Mouse (Mus musculus): Measurements from ENCODE around the gene Plet1. TPM values are rescaled to one million over a fixed set of nuclear protein-coding genes. Genes with fewer than 3 reads are reported as not detected.

Gene Plet1
- polyA plus RNA-seq, 1 experiment from 2014 or later, result not detected

DNA sequence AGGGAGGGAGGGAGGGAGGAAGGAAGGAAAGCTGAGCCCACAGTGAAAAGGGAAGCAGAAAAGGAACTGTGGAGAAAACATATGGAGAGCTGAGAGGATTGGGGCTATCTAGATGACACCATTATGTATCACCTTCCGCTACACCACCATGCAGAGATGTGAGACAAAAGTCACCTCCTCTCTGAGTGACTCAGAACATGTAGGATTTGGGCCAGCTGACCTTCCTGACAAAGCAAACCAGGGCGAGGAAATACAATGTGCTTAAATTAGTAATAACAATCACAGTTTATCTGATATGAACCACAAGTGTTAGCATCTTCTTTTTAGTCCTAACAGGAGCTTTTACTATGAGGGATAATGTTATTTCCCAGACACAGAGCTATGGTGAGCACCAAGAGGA, 3.2 kb downstream of the Plet1 start:
- ATAC-seq (replicated peaks; ENCODE audit: low FRiP score) (no peak), DNase-seq (ENCODE audit: low spot score) (no peak)
- H3K4me1 ChIP-seq (replicated peaks; ENCODE audit: control insufficient read depth, insufficient read depth, low read length), result no peaks in the 10 kb centered on the region; the same call in 1 of the 2 replicates
- no peaks in the 10 kb centered on the region for H3K9me3 ChIP-seq (ENCODE audit: control insufficient read depth, low read length)
- H3K36me3 ChIP-seq (ENCODE audit: control insufficient read depth, insufficient read depth, low read length), result no peaks in the 10 kb centered on the region
- no peak overlapping the region for H3K27ac ChIP-seq (ENCODE audit: low read depth, low read length)
- H3K27me3 ChIP-seq (ENCODE audit: control insufficient read depth, insufficient read depth, low read length), result no peaks in the 10 kb centered on the region
- H3K4me3 ChIP-seq (ENCODE audit: low read depth, low read length), result no peak overlapping the region
- no peak overlapping the region for H3K4me2 ChIP-seq (ENCODE audit: low read depth, low read length, severe bottlenecking)
- 81% methylated on average over 2 of the region's 2 CpGs for WGBS
- H3K9ac ChIP-seq (ENCODE audit: low read length), result no peak overlapping the region

- Histone ChIP-seq H3K9ac (ENCODE audit: low read length) (no peak overlapping the region), H3K9me3 (ENCODE audit: control insufficient read depth, low read length) (no peaks in the 10 kb centered on the region), H3K4me2 (ENCODE audit: low read depth, low read length, severe bottlenecking) (no peak overlapping the region), H3K36me3 (ENCODE audit: control insufficient read depth, insufficient read depth, low read length) (no peaks in the 10 kb centered on the region), H3K4me3 (ENCODE audit: low read depth, low read length) (no peak overlapping the region), H3K27ac (ENCODE audit: low read depth, low read length) (no peak overlapping the region), H3K4me1 (replicated peaks; ENCODE audit: control insufficient read depth, insufficient read depth, low read length) (no peaks in the 10 kb centered on the region; the same call in 1 of the 2 replicates), H3K27me3 (ENCODE audit: control insufficient read depth, insufficient read depth, low read length) (no peaks in the 10 kb centered on the region)
- ATAC-seq (replicated peaks; ENCODE audit: low FRiP score) (no peak), DNase-seq (ENCODE audit: low spot score) (no peak)
- 86% methylated on average over 16 of the region's 16 CpGs for WGBS
Observed at GRCm38 (mm10) chr9:50498815-50499214, 4.5 kb downstream of the Plet1 start.

GRCm38 (mm10) chr9:50499781-50500180, 5.5 kb downstream of the Plet1 start:
- Histone ChIP-seq H3K4me2 (ENCODE audit: low read depth, low read length, severe bottlenecking) (no peak overlapping the region), H3K27me3 (ENCODE audit: control insufficient read depth, insufficient read depth, low read length) (no peaks in the 10 kb centered on the region)
- 89% methylated on average over 3 of the region's 3 CpGs for WGBS

GRCm38 (mm10) chr9:50500467-50500973, 6.2 kb downstream of the Plet1 start:
- ATAC-seq (replicated peaks; ENCODE audit: low FRiP score), result no peak
- Histone ChIP-seq H3K4me1 (replicated peaks; ENCODE audit: control insufficient read depth, insufficient read depth, low read length) (no peaks in the 10 kb centered on the region; the same call in 1 of the 2 replicates), H3K9me3 (ENCODE audit: control insufficient read depth, low read length) (no peaks in the 10 kb centered on the region), H3K4me2 (ENCODE audit: low read depth, low read length, severe bottlenecking) (peak overlapping the region; percentile 42), H3K27me3 (ENCODE audit: control insufficient read depth, insufficient read depth, low read length) (no peaks in the 10 kb centered on the region), H3K9ac (ENCODE audit: low read length) (no peak overlapping the region), H3K4me3 (ENCODE audit: low read depth, low read length) (no peak overlapping the region; the same call in 1 of the 2 replicates), H3K36me3 (ENCODE audit: control insufficient read depth, insufficient read depth, low read length) (no peaks in the 10 kb centered on the region), H3K27ac (ENCODE audit: low read depth, low read length) (no peak overlapping the region)
- DNase-seq (ENCODE audit: low spot score), result no peak
- WGBS, result 74% methylated on average over 15 of the region's 15 CpGs

More at GRCm38 (mm10) chr9:50499781-50500180, 5.5 kb downstream of the Plet1 start:
- Histone ChIP-seq H3K36me3 (ENCODE audit: control insufficient read depth, insufficient read depth, low read length) (no peaks in the 10 kb centered on the region), H3K9me3 (ENCODE audit: control insufficient read depth, low read length) (no peaks in the 10 kb centered on the region), H3K4me1 (replicated peaks; ENCODE audit: control insufficient read depth, insufficient read depth, low read length) (no peaks in the 10 kb centered on the region; the same call in 1 of the 2 replicates), H3K27ac (ENCODE audit: low read depth, low read length) (no peak overlapping the region), H3K9ac (ENCODE audit: low read length) (no peak overlapping the region), H3K4me3 (ENCODE audit: low read depth, low read length) (no peak overlapping the region)
- no peak for DNase-seq (ENCODE audit: low spot score)
- ATAC-seq (replicated peaks; ENCODE audit: low FRiP score), result no peak

- no peaks in the 10 kb centered on the region for H3K9me3 ChIP-seq (ENCODE audit: control insufficient read depth, low read length)
- no peaks in the 10 kb centered on the region for H3K36me3 ChIP-seq (ENCODE audit: control insufficient read depth, insufficient read depth, low read length)
- H3K27me3 ChIP-seq (ENCODE audit: control insufficient read depth, insufficient read depth, low read length), result no peaks in the 10 kb centered on the region
- H3K4me2 ChIP-seq (ENCODE audit: low read depth, low read length, severe bottlenecking), result peak overlapping the region; percentile 42
- no peak overlapping the region for H3K9ac ChIP-seq (ENCODE audit: low read length)
- DNase-seq (ENCODE audit: low spot score) (peak; percentile 62), ATAC-seq (replicated peaks; ENCODE audit: low FRiP score) (peak; percentile 82; the same call in 1 of the 2 replicates)
- no peaks in the 10 kb centered on the region for H3K4me1 ChIP-seq (replicated peaks; ENCODE audit: control insufficient read depth, insufficient read depth, low read length)
- 30% methylated on average over 14 of the region's 14 CpGs for whole genome bisulfite sequencing
- H3K27ac ChIP-seq (ENCODE audit: low read depth, low read length), result no peak overlapping the region
- peak overlapping the region; percentile 16; the same call in 1 of the 2 replicates for H3K4me3 ChIP-seq (ENCODE audit: low read depth, low read length)
Observed at GRCm38 (mm10) chr9:50500974-50501501, 6.7 kb downstream of the Plet1 start.

DNA sequence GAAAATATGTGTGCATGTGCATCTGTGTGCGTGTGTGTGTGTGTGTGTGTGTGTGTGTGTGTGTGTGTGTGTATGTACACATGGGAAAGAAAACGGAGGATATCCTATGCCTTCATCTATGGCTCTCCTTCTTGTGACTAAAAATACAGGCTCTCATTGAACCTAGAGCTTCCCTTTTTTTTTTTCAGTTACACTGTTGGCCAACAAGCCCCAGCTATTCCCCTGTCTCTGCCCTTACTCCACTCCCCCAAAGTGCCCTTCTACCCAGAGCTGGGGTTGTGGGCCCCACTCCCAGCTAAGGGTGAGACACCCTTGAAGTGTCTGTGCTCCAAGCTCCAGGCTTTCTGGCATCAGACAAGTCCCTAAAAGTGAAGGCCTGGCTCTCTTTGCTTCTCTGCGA, 8.6 kb downstream of the Plet1 start:
- ATAC-seq (replicated peaks; ENCODE audit: low FRiP score), result no peak
- H3K27ac ChIP-seq (ENCODE audit: low read depth, low read length), result no peak overlapping the region
- no peak overlapping the region for H3K4me3 ChIP-seq (ENCODE audit: low read depth, low read length)
- WGBS, result 90% methylated on average over 3 of the region's 3 CpGs
- no peak overlapping the region for H3K4me2 ChIP-seq (ENCODE audit: low read depth, low read length, severe bottlenecking)
- no peak overlapping the region for H3K9ac ChIP-seq (ENCODE audit: low read length)
- H3K4me1 ChIP-seq (replicated peaks; ENCODE audit: control insufficient read depth, insufficient read depth, low read length), result no peaks in the 10 kb centered on the region
- DNase-seq (ENCODE audit: low spot score), result no peak
- H3K9me3 ChIP-seq (ENCODE audit: control insufficient read depth, low read length), result no peaks in the 10 kb centered on the region
- no peaks in the 10 kb centered on the region for H3K27me3 ChIP-seq (ENCODE audit: control insufficient read depth, insufficient read depth, low read length)
- no peaks in the 10 kb centered on the region for H3K36me3 ChIP-seq (ENCODE audit: control insufficient read depth, insufficient read depth, low read length)

- Histone ChIP-seq H3K27ac (ENCODE audit: low read depth, low read length) (no peak overlapping the region), H3K4me3 (ENCODE audit: low read depth, low read length) (no peak overlapping the region), H3K9ac (ENCODE audit: low read length) (no peak overlapping the region), H3K27me3 (ENCODE audit: control insufficient read depth, insufficient read depth, low read length) (no peaks in the 10 kb centered on the region), H3K4me2 (ENCODE audit: low read depth, low read length, severe bottlenecking) (no peak overlapping the region), H3K36me3 (ENCODE audit: control insufficient read depth, insufficient read depth, low read length) (no peaks in the 10 kb centered on the region), H3K9me3 (ENCODE audit: control insufficient read depth, low read length) (no peaks in the 10 kb centered on the region), H3K4me1 (replicated peaks; ENCODE audit: control insufficient read depth, insufficient read depth, low read length) (no peaks in the 10 kb centered on the region)
- WGBS, result 76% methylated on average over 6 of the region's 6 CpGs
- DNase-seq (ENCODE audit: low spot score) (no peak), ATAC-seq (replicated peaks; ENCODE audit: low FRiP score) (no peak)
Observed at GRCm38 (mm10) chr9:50505405-50505804, 11.1 kb downstream of the Plet1 start.

DNA sequence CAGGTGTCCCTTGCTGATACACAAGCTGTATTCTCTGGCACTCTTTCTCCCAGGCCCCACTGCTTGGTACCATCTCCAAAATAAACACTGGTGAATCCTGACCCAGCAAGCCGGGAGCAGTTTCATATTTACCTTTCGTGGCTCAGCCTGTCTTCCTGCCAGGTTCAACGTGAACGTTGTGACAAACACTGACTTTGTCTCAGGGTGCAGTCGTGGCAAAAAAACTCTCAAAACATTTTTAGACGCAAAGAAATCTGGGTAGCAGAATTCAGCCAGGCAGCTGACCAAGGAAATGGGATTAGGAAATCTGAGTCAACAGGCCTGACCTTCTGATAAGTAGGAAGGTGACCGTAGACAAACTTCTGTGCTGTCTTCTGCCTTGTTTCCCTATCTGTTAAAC, 13.2 kb downstream of the Plet1 start:
- no peak overlapping the region for H3K4me3 ChIP-seq (ENCODE audit: low read depth, low read length)
- H3K27ac ChIP-seq (ENCODE audit: low read depth, low read length), result no peak overlapping the region
- H3K4me2 ChIP-seq (ENCODE audit: low read depth, low read length, severe bottlenecking), result no peak overlapping the region
- ATAC-seq (replicated peaks; ENCODE audit: low FRiP score) (no peak), DNase-seq (ENCODE audit: low spot score) (no peak)
- no peak overlapping the region for H3K9ac ChIP-seq (ENCODE audit: low read length)
- H3K9me3 ChIP-seq (ENCODE audit: control insufficient read depth, low read length), result no peaks in the 10 kb centered on the region
- 84% methylated on average over 7 of the region's 7 CpGs for WGBS
- no peaks in the 10 kb centered on the region for H3K36me3 ChIP-seq (ENCODE audit: control insufficient read depth, insufficient read depth, low read length)
- no peaks in the 10 kb centered on the region for H3K4me1 ChIP-seq (replicated peaks; ENCODE audit: control insufficient read depth, insufficient read depth, low read length)
- no peaks in the 10 kb centered on the region for H3K27me3 ChIP-seq (ENCODE audit: control insufficient read depth, insufficient read depth, low read length)

- DNase-seq (ENCODE audit: low spot score) (no peak), ATAC-seq (replicated peaks; ENCODE audit: low FRiP score) (no peak)
- Histone ChIP-seq H3K9ac (ENCODE audit: low read length) (no peak overlapping the region), H3K9me3 (ENCODE audit: control insufficient read depth, low read length) (no peaks in the 10 kb centered on the region), H3K36me3 (ENCODE audit: control insufficient read depth, insufficient read depth, low read length) (no peaks in the 10 kb centered on the region), H3K4me3 (ENCODE audit: low read depth, low read length) (no peak overlapping the region), H3K4me1 (replicated peaks; ENCODE audit: control insufficient read depth, insufficient read depth, low read length) (no peaks in the 10 kb centered on the region), H3K4me2 (ENCODE audit: low read depth, low read length, severe bottlenecking) (no peak overlapping the region), H3K27ac (ENCODE audit: low read depth, low read length) (no peak overlapping the region), H3K27me3 (ENCODE audit: control insufficient read depth, insufficient read depth, low read length) (no peaks in the 10 kb centered on the region)
- 93% methylated on average over 5 of the region's 5 CpGs for WGBS
Observed at GRCm38 (mm10) chr9:50515462-50515861, 21.1 kb downstream of the Plet1 start.

Data from forebrain, embryonic 11.5 days (tissue).